Comparison of ENCODE assay signal across 25 mouse cellular contexts in the genomic region with DNA sequence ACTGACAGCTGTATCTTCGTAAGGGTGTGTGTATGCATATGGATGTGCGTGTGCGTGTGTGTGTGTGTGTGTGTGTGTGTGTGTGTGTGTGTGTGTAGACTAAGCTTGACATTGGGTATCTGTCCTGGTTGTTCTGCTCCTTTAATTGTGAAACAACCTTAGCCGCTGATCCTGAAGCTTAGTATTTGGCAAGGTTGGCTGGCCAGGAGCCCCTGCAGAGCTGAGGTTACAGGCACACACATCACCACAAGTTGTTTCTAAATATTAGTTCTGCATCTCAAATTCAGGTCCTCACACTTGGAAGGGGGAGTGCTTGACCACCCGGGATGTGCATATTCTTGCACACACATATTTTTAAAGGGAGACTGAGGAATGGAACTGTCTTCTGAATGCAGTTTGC.
"Had no signal": no experiment of that assay in that cellular context is flagged by ENCODE, and none has a peak within 500 bp of the region (broad histone marks: within the 10 kb centered on the region; RNA-seq: fewer than 3 reads in every experiment).

No protein-coding gene starts in this region.

- H3K4me3 ChIP-seq: embryonic facial prominence, embryonic 10.5 days; embryonic facial prominence, embryonic 12.5 days; embryonic facial prominence, embryonic 13.5 days; embryonic facial prominence, embryonic 15.5 days; erythroblast, embryonic 14.5 days; forebrain, embryonic 10.5 days; forebrain, embryonic 12.5 days; forebrain, embryonic 13.5 days; forebrain, embryonic 15.5 days; heart, adult 2 months; heart, embryonic 10.5 days had no signal

- DNase-seq: cerebellum, adult 18-20 months; cerebellum, adult 2 months; cerebellum, adult 8-10 months; cerebellum, adult 9-10 months; cerebellum, adult 9-11 months; cerebellum, postnatal 10 days; cerebellum, postnatal 14 days; cerebellum, postnatal 25 days; cerebellum, postnatal 36 days; embryo, embryonic 11 days; forebrain, postnatal 0 days; gastrocnemius, postnatal 10 days; heart, adult 11 months; heart, adult 18-20 months; heart, adult 2 months had no signal

- H3K27ac ChIP-seq: embryonic facial prominence, embryonic 10.5 days; embryonic facial prominence, embryonic 12.5 days; embryonic facial prominence, embryonic 13.5 days; embryonic facial prominence, embryonic 15.5 days; forebrain, embryonic 10.5 days; forebrain, embryonic 12.5 days; forebrain, embryonic 13.5 days; forebrain, embryonic 15.5 days; heart, adult 2 months; heart, embryonic 10.5 days had no signal
